Mouse (Mus musculus) lung, postnatal 0 days (tissue): ENCODE measurements around the gene Tex28. TPM values are rescaled to one million over a fixed set of nuclear protein-coding genes. Genes with fewer than 3 reads are reported as not detected.
"Not testable (repeated sequence)": the region's sequence is repeated elsewhere in the genome, so short reads cannot be mapped to it uniquely, and the experiment has no call there.

Experiments used
- ATAC-seq: fragments of 200-750 bp; cut with Nextera tagmentation; 2 replicates; pipeline ENCODE4 v1.8.0; 2017; ENCODE audit warnings: moderate library complexity
- DNase-seq: peaks from one replicate; pipeline ENCODE4 v3.0.0-alpha.2; 2016; ENCODE audit warnings: low spot score
- H3K27ac ChIP-seq: fragments of 300-500 bp; sonication (generic); 2 replicates; pipeline ENCODE4 v1.5.1; 2014; ENCODE audit warnings: antibody characterized with exemption, mild to moderate bottlenecking, low read length, mixed read lengths
- H3K27me3 ChIP-seq: fragments of 300-500 bp; sonication (generic); replicated peaks from 2 replicates; pipeline ENCODE4 v1.6.1; 2014; ENCODE audit warnings: low read length, mixed read lengths; ENCODE audit not compliant: insufficient read depth
- H3K36me3 ChIP-seq: fragments of 300-500 bp; sonication (generic); 2 replicates; pipeline ENCODE4 v1.6.1; 2014; ENCODE audit warnings: low read length, mixed read lengths; ENCODE audit not compliant: insufficient read depth
- H3K4me1 ChIP-seq: fragments of 300-500 bp; sonication (generic); 2 replicates; pipeline ENCODE4 v1.6.1; 2014; ENCODE audit warnings: antibody characterized with exemption, low read depth, low read length, mixed read lengths; ENCODE audit not compliant: insufficient read depth
- H3K4me2 ChIP-seq: fragments of 300-500 bp; sonication (generic); replicated peaks from 2 replicates; pipeline ENCODE4 v1.6.1; 2014; ENCODE audit warnings: low read depth, mild to moderate bottlenecking, low read length, moderate library complexity, mixed read lengths
- H3K4me3 ChIP-seq: fragments of 300-500 bp; sonication (generic); 2 replicates; pipeline ENCODE4 v1.5.1; 2014; ENCODE audit warnings: low read depth, low read length
- H3K9ac ChIP-seq: fragments of 300-500 bp; sonication (generic); replicated peaks from 2 replicates; pipeline ENCODE4 v1.6.1; 2014; ENCODE audit warnings: low read depth, mild to moderate bottlenecking
- H3K9me3 ChIP-seq: fragments of 300-500 bp; sonication (generic); 2 replicates; pipeline ENCODE4 v1.6.1; 2016; ENCODE audit warnings: low read length, mixed read lengths
- CTCF ChIP-seq: IDR thresholded peaks from 2 replicates; pipeline ENCODE4 v1.5.1; 2016; ENCODE audit warnings: antibody characterized with exemption, mild to moderate bottlenecking
- EP300 ChIP-seq: IDR thresholded peaks from 2 replicates; pipeline ENCODE4 v1.6.1; 2016; ENCODE audit warnings: antibody characterized with exemption, mild to moderate bottlenecking, control low read depth
- WGBS: fragments of 180-500 bp; shearing (Covaris S2); extraction: QIAGEN DNeasy Blood & Tissue Kit; methylation state at CpG from one replicate; pipeline ENCODE4 v1.1.7; 2014; 5-methylcytosine and 5-hydroxymethylcytosine counted together
- polyA plus RNA-seq: library from polyadenylated mRNA; unstranded; fragments of >200 nt; fragmentation: Nextera tagmentation; extraction: Ambion mirVana; gene quantifications from 2 replicates; pipeline ENCODE4 v1.2.1, GENCODE M21; 2015

Gene Tex28
- polyA plus RNA-seq, result not detected in 2 replicates

GRCm38 (mm10) chrX:74167738-74168137, at the start of gene Tex28:
TSS of gene Tex28 (minus strand) at chrX:74167838.
- no peak for ATAC-seq
- 92% methylated on average over 1 of the region's 1 CpGs for WGBS

GRCm38 (mm10) chrX:74203556-74203955, 35.9 kb upstream of the Tex28 start:
- DNase-seq (no peak), ATAC-seq (no peak)
- Histone ChIP-seq H3K4me2 (no peak overlapping the region), H3K9ac (no peak overlapping the region), H3K9me3 (no peaks in the 10 kb centered on the region), H3K36me3 (no peaks in the 10 kb centered on the region), H3K4me3 (no peak overlapping the region), H3K27me3 (no peaks in the 10 kb centered on the region), H3K4me1 (no peaks in the 10 kb centered on the region), H3K27ac (no peak overlapping the region)
- 81% methylated on average over 2 of the region's 2 CpGs for WGBS
- TF ChIP-seq EP300, result no peak
- no peak for TF ChIP-seq CTCF

More at GRCm38 (mm10) chrX:74167738-74168137, at the start of gene Tex28:
- Histone ChIP-seq H3K9me3 (no peaks in the 10 kb centered on the region), H3K4me3 (no peak within 1 kb of the TSS), H3K27me3 (no peaks in the 10 kb centered on the region), H3K36me3 (no peaks in the 10 kb centered on the region), H3K9ac (no peak within 1 kb of the TSS), H3K4me2 (no peak within 1 kb of the TSS), H3K4me1 (no peaks in the 10 kb centered on the region), H3K27ac (no peak within 1 kb of the TSS)
- no peak for DNase-seq
- no peak for TF ChIP-seq EP300
- no peak for TF ChIP-seq CTCF

DNA sequence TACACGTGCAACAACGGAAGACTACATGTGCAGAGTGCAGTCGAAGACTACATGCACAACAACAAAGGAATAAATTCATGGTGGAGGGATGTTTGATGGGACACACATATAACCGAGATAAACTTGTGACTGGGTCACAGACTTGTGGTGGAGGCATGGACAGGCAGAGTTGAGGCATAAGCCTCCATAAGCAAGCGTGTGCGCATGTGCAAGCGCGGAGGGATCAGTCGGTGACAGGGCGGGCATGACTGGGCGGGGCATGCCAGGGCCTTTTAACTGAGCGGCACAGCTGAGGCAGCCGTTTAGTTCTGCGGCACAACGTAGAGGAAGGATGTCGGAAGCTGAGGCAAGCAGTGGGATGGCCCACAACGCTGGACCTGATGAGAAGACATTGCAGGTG, 9.3 kb upstream of the Tex28 start, which contains the start of gene Tktl1:
Gene Tktl1 (plus strand): TSS at position 301 of the 400 bp plus-strand sequence.
- no peak within 1 kb of the TSS for H3K9ac ChIP-seq
- H3K4me3 ChIP-seq, result no peak within 1 kb of the TSS
- TF ChIP-seq CTCF (no peak), EP300 (no peak)
- H3K4me2 ChIP-seq, result no peak within 1 kb of the TSS
- ATAC-seq (no peak), DNase-seq (no peak)
- H3K4me1 ChIP-seq, result no peaks in the 10 kb centered on the region
- H3K9me3 ChIP-seq, result no peaks in the 10 kb centered on the region
- no peaks in the 10 kb centered on the region for H3K36me3 ChIP-seq
- WGBS, result 84% methylated on average over 17 of the region's 17 CpGs
- no peak within 1 kb of the TSS for H3K27ac ChIP-seq
- H3K27me3 ChIP-seq, result no peaks in the 10 kb centered on the region

GRCm38 (mm10) chrX:74135263-74135662, 32.4 kb downstream of the Tex28 start, which contains the start of gene Mecp2:
TSS of gene Mecp2 (minus strand) at chrX:74135363.
- H3K9ac ChIP-seq, H3K4me1 ChIP-seq, H3K4me3 ChIP-seq, H3K9me3 ChIP-seq, DNase-seq, H3K36me3 ChIP-seq, H3K27ac ChIP-seq, H3K4me2 ChIP-seq, H3K27me3 ChIP-seq, ATAC-seq: not testable (repeated sequence)
- 29% methylated on average over 1 of the region's 1 CpGs for WGBS

GRCm38 (mm10) chrX:74127164-74127563, 40.5 kb downstream of the Tex28 start, which contains the start of gene Opn1mw:
TSS of gene Opn1mw (plus strand) at chrX:74127464.
- ATAC-seq, result no peak
- H3K9me3 ChIP-seq, result no peaks in the 10 kb centered on the region
- no peaks in the 10 kb centered on the region for H3K27me3 ChIP-seq
- H3K4me1 ChIP-seq, result no peaks in the 10 kb centered on the region
- no peak for DNase-seq
- no peaks in the 10 kb centered on the region for H3K36me3 ChIP-seq
- H3K9ac ChIP-seq, result no peak within 1 kb of the TSS
- TF ChIP-seq CTCF, result no peak
- no peak for TF ChIP-seq EP300
- H3K4me3 ChIP-seq, result no peak within 1 kb of the TSS
- H3K4me2 ChIP-seq, result no peak within 1 kb of the TSS
- no peak within 1 kb of the TSS for H3K27ac ChIP-seq

DNA sequence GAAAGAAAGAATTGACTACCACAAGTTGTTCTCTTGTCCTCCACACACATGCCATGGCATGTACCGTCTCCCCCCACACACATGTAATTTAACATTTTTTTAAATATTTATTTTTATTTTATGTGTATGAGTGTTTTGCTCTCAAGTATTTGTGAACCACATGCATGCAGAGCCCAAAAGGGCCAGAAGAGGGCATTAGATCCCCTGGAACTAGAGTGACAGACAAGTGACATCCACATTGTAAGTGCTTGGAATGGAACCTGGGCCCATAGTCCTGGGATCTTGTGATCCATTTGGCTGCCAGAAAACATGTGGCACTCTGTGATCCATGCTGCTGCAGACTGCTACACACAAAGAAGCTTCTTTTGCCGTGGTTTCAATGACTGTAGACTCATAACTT, 42.7 kb downstream of the Tex28 start:
- Histone ChIP-seq H3K9ac (no peak overlapping the region), H3K27ac (no peak overlapping the region), H3K9me3 (no peaks in the 10 kb centered on the region), H3K27me3 (no peaks in the 10 kb centered on the region), H3K4me1 (no peaks in the 10 kb centered on the region), H3K4me3 (no peak overlapping the region), H3K4me2 (no peak overlapping the region), H3K36me3 (no peaks in the 10 kb centered on the region)
- WGBS, result 51% methylated on average over 2 of the region's 2 CpGs
- ATAC-seq, result no peak
- TF ChIP-seq EP300 (no peak), CTCF (peak; percentile 43)
- no peak for DNase-seq

GRCm38 (mm10) chrX:74115511-74115910, 52.1 kb downstream of the Tex28 start:
- TF ChIP-seq EP300 (no peak), CTCF (peak; percentile 70)
- Histone ChIP-seq H3K27me3 (no peaks in the 10 kb centered on the region), H3K9ac (no peak overlapping the region), H3K4me3 (no peak overlapping the region), H3K4me2 (peak overlapping the region; percentile 39), H3K4me1 (no peaks in the 10 kb centered on the region), H3K36me3 (no peaks in the 10 kb centered on the region), H3K9me3 (no peaks in the 10 kb centered on the region), H3K27ac (no peak overlapping the region)
- peak; percentile 95 for ATAC-seq
- peak; percentile 88 for DNase-seq
- WGBS, result 10% methylated on average over 9 of the region's 10 CpGs
